ENCODE assay signal across 13 mouse cellular contexts in the genomic region with DNA sequence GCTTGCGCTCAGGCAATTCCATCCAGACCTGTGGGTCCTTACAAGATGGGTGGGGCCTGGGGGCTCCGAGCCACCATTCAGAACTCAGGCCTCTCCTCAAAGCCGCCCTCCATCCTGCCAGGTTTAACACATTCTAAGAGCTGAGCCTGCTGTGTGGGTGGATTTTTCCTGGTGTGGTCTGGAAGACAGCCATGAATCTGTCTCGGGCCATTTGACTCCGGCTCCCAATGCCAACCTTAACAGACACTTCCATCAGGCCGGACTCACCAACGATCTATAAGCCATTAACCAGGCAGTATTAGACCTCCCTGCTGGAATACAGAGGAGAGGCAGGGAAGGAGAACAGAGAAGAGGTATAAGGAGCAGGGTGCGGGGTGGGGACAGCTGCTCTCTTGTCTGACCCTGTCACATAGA.
A peak's percentile ranks its signal among the peaks of the same experiment; 100 is the strongest.
DNase-seq lines count a peak whose midpoint lies in the region; ATAC-seq and TF ChIP-seq lines count a peak whose summit lies in the region.
"Had no signal": no experiment of that assay in that cellular context is flagged by ENCODE, and none has a peak within 500 bp of the region (broad histone marks: within the 10 kb centered on the region; RNA-seq: fewer than 3 reads in every experiment).

No protein-coding gene starts in this region.

- peaks cover 28% of the 10 kb centered on the region for H3K4me1 ChIP-seq in hindbrain, embryonic 10.5 days (replicated peaks)
- peaks cover 23% of the 10 kb centered on the region for H3K4me1 ChIP-seq in hindbrain, embryonic 12.5 days
- H3K4me1 ChIP-seq: heart, embryonic 15.5 days had no signal

- H3K4me2 ChIP-seq in hindbrain, embryonic 12.5 days (replicated peaks): no peak overlapping the region
- H3K4me2 ChIP-seq: heart, embryonic 15.5 days; intestine, embryonic 15.5 days; liver, embryonic 11.5 days had no signal

- ATAC-seq in hindbrain, embryonic 12.5 days (ENCODE audit: low FRiP score): no peak
- ATAC-seq: intestine, embryonic 15.5 days; lung, postnatal 0 days; midbrain, embryonic 16.5 days had no signal

- no peak overlapping the region for H3K27ac ChIP-seq in hindbrain, embryonic 10.5 days
- no peak overlapping the region for H3K27ac ChIP-seq in hindbrain, embryonic 12.5 days
- H3K27ac ChIP-seq in layer of hippocampus, adult 2 months: no peak overlapping the region
- H3K27ac ChIP-seq: heart, embryonic 15.5 days; intestine, embryonic 15.5 days had no signal

- no peak for TF ChIP-seq CTCF in layer of hippocampus, adult 2 months (conservative IDR thresholded peaks at IDR 0.05)

- H3K9me3 ChIP-seq in hindbrain, embryonic 10.5 days: no peaks in the 10 kb centered on the region
- H3K9me3 ChIP-seq in hindbrain, embryonic 12.5 days (replicated peaks): no peaks in the 10 kb centered on the region
- H3K9me3 ChIP-seq: heart, embryonic 15.5 days; intestine, embryonic 15.5 days had no signal

- no peak overlapping the region for H3K9ac ChIP-seq in hindbrain, embryonic 12.5 days
- H3K9ac ChIP-seq: heart, embryonic 15.5 days; intestine, embryonic 15.5 days had no signal

- no peak overlapping the region for H3K4me3 ChIP-seq in hindbrain, embryonic 10.5 days
- H3K4me3 ChIP-seq in hindbrain, embryonic 12.5 days: no peak overlapping the region
- H3K4me3 ChIP-seq in layer of hippocampus, adult 2 months: no peak overlapping the region
- H3K4me3 ChIP-seq: heart, embryonic 15.5 days; intestine, embryonic 15.5 days had no signal

- H3K27me3 ChIP-seq in hindbrain, embryonic 10.5 days (ENCODE audit: insufficient read depth, poor library complexity, severe bottlenecking): 0 out of 2 replicates have a peak, but pooled peaks cover 2% of the 10 kb centered on the region
- no peaks in the 10 kb centered on the region for H3K27me3 ChIP-seq in hindbrain, embryonic 12.5 days
- H3K27me3 ChIP-seq: intestine, embryonic 15.5 days had no signal

- peak; percentile 11 for DNase-seq in hindbrain, embryonic 10.5 days (ENCODE audit: low spot score)
- DNase-seq in 3T3-L1 (ENCODE audit: low read depth, low spot score): peak; percentile 5
- peak; percentile 86 for DNase-seq in Muller cell, postnatal 12 days (ENCODE audit: inconsistent ontology term)
- peak; percentile 33 for DNase-seq in kidney, postnatal 14 days
- DNase-seq in urinary bladder, postnatal 4 days (ENCODE audit: low spot score in 2 of 2): no peak
- no peak for DNase-seq in layer of hippocampus, adult 2 months (ENCODE audit: low spot score in 2 of 2)
- DNase-seq: gastrocnemius, postnatal 10 days had no signal

- 64% methylated on average over 8 of the region's 8 CpGs for WGBS in hindbrain, embryonic 10.5 days
- WGBS in hindbrain, embryonic 12.5 days: 69% methylated on average over 8 of the region's 8 CpGs

- no peaks in the 10 kb centered on the region for H3K36me3 ChIP-seq in hindbrain, embryonic 10.5 days
- no peaks in the 10 kb centered on the region for H3K36me3 ChIP-seq in hindbrain, embryonic 12.5 days
- H3K36me3 ChIP-seq: heart, embryonic 15.5 days; intestine, embryonic 15.5 days had no signal

Comparison
In these comparisons a context has a peak if more than half of its experiments do, and no peak if none do; other contexts are left out.
1. DNase-seq: peak in hindbrain, embryonic 10.5 days (single experiment), 3T3-L1 (single experiment), Muller cell, postnatal 12 days (single experiment) and kidney, postnatal 14 days (single experiment); none in urinary bladder, postnatal 4 days (0 of 2) and layer of hippocampus, adult 2 months (0 of 2).